Mouse (Mus musculus) embryonic facial prominence, embryonic 15.5 days (tissue): ENCODE data around the gene Kdsr. TPM values are rescaled to one million over a fixed set of nuclear protein-coding genes. Genes with fewer than 3 reads are reported as not detected.

Experiments used
- ATAC-seq: fragments of 200-750 bp; cut with Nextera tagmentation; 2 replicates; pipeline ENCODE4 v1.8.0; 2017; ENCODE audit warnings: low read depth, moderate TSS enrichment; ENCODE audit not compliant: insufficient number of reproducible peaks, low FRiP score, low TSS enrichment
- H3K27ac ChIP-seq: fragments of 300-500 bp; sonication (generic); replicated peaks from 2 replicates; pipeline ENCODE4 v1.5.1; 2015; ENCODE audit warnings: mild to moderate bottlenecking, inconsistent platforms
- H3K27me3 ChIP-seq: fragments of 300-500 bp; sonication (generic); 2 replicates; pipeline ENCODE4 v1.6.1; 2015; ENCODE audit warnings: inconsistent platforms
- H3K36me3 ChIP-seq: fragments of 300-500 bp; sonication (generic); 2 replicates; pipeline ENCODE4 v1.6.1; 2015; ENCODE audit warnings: mild to moderate bottlenecking, inconsistent platforms
- H3K4me1 ChIP-seq: fragments of 300-500 bp; sonication (generic); 2 replicates; pipeline ENCODE4 v1.6.1; 2015; ENCODE audit warnings: inconsistent platforms
- H3K4me2 ChIP-seq: fragments of 300-500 bp; sonication (generic); replicated peaks from 2 replicates; pipeline ENCODE4 v1.6.1; 2015; ENCODE audit warnings: mild to moderate bottlenecking, inconsistent platforms
- H3K4me3 ChIP-seq: fragments of 300-500 bp; sonication (generic); replicated peaks from 2 replicates; pipeline ENCODE4 v1.5.1; 2015; ENCODE audit warnings: mild to moderate bottlenecking, inconsistent platforms
- H3K9ac ChIP-seq: fragments of 300-500 bp; sonication (generic); 2 replicates; pipeline ENCODE4 v1.6.1; 2015; ENCODE audit warnings: inconsistent platforms
- H3K9me3 ChIP-seq: fragments of 300-500 bp; sonication (generic); replicated peaks from 2 replicates; pipeline ENCODE4 v1.6.1; 2016; ENCODE audit warnings: inconsistent platforms
- WGBS: fragments of 180-500 bp; shearing (Covaris S2); methylation state at CpG from one replicate; pipeline ENCODE4 v1.1.7; 2015; 5-methylcytosine and 5-hydroxymethylcytosine counted together
- polyA plus RNA-seq: library from polyadenylated mRNA; unstranded; fragments of >200 nt; fragmentation: Nextera tagmentation; extraction: Ambion mirVana; gene quantifications from 2 replicates; pipeline ENCODE4 v1.2.1, GENCODE M21; 2015

Kdsr gene
- polyA plus RNA-seq, 1 experiment from 2014 or later = 18.1 TPM

DNA sequence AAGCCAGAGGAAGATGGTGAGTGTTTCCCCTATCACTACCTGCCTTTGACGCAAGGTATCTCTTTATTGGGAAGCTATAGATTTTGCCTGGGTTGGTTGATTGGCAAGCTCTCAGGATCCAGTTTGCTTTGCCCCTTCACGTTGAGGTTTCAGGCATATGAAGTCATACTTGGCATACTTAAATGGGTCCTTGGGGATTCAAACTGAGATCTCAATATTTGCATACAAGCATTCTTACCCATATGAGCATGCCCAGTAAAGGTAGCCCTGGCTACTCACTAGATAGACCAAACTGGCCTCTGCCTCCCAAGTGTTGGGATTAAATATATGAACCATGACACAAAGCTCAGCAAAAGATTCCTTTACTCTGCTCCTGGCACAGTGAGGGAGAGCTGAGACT is 5.3 kb upstream of the Kdsr start:
- Histone ChIP-seq H3K9ac (no peak overlapping the region), H3K4me2 (no peak overlapping the region), H3K36me3 (peaks cover 32% of the 10 kb centered on the region), H3K4me1 (no peaks in the 10 kb centered on the region), H3K9me3 (no peaks in the 10 kb centered on the region), H3K4me3 (no peak overlapping the region), H3K27ac (no peak overlapping the region), H3K27me3 (no peaks in the 10 kb centered on the region)
- WGBS = 84% methylated on average over 2 of the region's 2 CpGs
- ATAC-seq = no peak

DNA sequence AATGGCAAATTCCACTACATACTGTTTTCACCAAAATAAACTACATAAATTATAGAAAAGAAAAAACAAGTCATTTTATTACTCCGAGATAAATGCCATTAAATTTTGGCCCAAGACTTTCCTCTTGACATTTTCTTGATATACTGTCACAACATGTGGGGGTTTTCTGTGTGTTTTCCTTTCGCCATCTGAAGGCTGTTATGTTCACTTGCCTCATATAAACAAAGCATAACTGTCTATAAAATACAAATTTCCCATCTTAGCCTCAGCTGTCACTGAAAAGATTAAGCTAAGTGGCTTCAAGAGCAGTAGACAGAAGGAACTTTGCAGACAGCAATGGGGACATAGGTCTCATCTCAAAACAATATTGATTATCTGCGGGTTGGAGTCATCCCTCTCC is 4.8 kb upstream of the Kdsr start:
- Histone ChIP-seq H3K4me3 (no peak overlapping the region), H3K27ac (no peak overlapping the region), H3K27me3 (no peaks in the 10 kb centered on the region), H3K4me1 (no peaks in the 10 kb centered on the region), H3K4me2 (no peak overlapping the region), H3K9me3 (no peaks in the 10 kb centered on the region), H3K36me3 (peaks cover 32% of the 10 kb centered on the region), H3K9ac (no peak overlapping the region)
- 87% methylated on average over 3 of the region's 3 CpGs for WGBS
- no peak for ATAC-seq

DNA sequence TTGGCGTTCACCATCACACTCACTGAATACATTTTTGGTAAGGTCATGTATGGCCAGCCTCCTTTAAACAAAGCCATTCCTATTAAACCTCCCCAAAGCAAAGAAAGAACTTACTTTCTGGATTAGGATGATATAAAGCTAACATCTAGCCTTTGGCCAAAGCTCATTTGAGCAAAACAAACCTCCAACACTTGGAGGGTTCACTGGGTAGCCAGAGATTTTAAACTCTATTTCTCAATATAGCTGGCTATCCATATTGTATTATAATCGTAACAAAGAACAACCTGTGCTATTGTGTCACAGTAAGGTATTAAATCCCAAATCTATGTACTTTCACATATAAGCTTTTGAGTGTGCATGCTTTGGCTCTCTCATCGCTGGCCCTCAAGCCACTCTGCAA is 1.2 kb upstream of the Kdsr start:
- no peaks in the 10 kb centered on the region for H3K9me3 ChIP-seq
- no peak overlapping the region for H3K27ac ChIP-seq
- H3K4me2 ChIP-seq = no peak overlapping the region
- WGBS = 83% methylated on average over 3 of the region's 3 CpGs
- ATAC-seq = no peak
- H3K36me3 ChIP-seq = 0 out of 2 replicates have a peak, but pooled peaks cover 11% of the 10 kb centered on the region
- no peaks in the 10 kb centered on the region for H3K27me3 ChIP-seq
- H3K9ac ChIP-seq = no peak overlapping the region
- peaks cover 12% of the 10 kb centered on the region for H3K4me1 ChIP-seq
- no peak overlapping the region for H3K4me3 ChIP-seq

DNA sequence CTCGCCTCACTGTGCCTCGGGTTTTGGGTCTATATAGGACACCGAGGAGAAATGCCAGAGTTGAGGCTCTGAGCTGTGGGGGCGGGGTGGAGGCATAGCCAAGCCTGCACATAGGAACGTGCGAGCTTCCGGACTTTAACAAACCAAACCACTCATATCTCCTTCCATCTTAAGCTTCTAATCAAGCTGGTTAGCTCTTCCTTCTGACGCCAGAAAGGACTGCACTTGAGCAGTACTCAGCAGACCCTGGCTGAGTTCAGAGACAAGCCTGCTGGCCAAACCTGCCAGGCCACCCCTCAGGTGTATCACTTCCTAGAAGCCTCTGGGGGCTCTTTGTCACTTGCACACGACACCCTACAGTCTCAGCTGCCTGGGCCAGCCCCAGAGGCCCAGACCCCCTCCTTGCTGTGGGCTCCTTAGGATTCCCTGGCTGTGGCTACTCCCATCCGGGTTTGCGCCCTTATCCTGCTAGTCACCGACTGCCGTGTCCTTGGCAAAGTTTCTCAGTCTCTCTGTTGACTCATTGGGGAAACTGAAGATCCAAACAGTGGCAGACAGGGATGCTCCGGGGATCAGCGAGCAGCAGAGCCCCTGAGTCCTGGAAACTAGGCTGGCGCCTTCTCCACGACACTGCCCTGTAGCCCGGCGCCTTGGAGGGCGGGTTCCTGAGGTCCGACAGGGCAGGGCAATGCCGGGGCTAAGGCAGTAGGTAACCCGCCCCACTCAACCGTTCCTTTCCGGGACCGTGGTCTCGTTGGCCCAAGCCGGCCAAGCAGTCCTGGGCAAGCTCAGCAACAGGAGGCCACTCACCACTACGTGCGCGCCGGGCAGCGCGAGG is 574 bp downstream of the Kdsr start:
- ATAC-seq = peak; percentile 60
- WGBS = 1% methylated on average over 34 of the region's 34 CpGs
- Histone ChIP-seq H3K9me3 (no peaks in the 10 kb centered on the region), H3K27me3 (no peaks in the 10 kb centered on the region), H3K4me3 (peak overlapping the region; percentile 84), H3K27ac (peak overlapping the region; percentile 94), H3K36me3 (0 out of 2 replicates have a peak, but pooled peaks cover 4% of the 10 kb centered on the region), H3K9ac (peak overlapping the region; percentile 70), H3K4me2 (peak overlapping the region; percentile 95), H3K4me1 (peaks cover 12% of the 10 kb centered on the region)

DNA sequence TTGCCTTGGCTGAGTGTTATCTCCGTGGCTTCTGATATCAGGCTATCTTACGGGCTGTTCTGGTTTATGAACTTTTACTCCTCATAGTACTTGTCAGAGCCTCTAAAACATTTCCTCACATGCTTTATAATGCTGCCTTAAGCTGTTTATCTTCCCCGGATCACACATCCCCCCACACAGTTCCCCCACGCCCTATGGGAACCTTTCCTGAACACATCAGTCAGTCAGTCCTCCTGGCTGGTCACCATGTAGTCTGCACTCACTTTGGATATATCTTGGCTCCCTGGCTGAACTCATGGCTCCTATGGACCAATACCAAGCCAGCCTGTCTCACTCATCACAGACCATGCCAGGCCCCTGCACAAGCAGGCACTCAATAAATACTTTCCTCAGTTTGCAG is 2.9 kb downstream of the Kdsr start:
- no peaks in the 10 kb centered on the region for H3K9me3 ChIP-seq
- H3K9ac ChIP-seq = no peak overlapping the region
- H3K27me3 ChIP-seq = no peaks in the 10 kb centered on the region
- H3K27ac ChIP-seq = no peak overlapping the region
- no peak overlapping the region for H3K4me3 ChIP-seq
- ATAC-seq = no peak
- peaks cover under 1% of the 10 kb centered on the region; the same call in 1 of the 2 replicates for H3K36me3 ChIP-seq
- WGBS = 77% methylated on average over 4 of the region's 4 CpGs
- H3K4me1 ChIP-seq = peaks cover 12% of the 10 kb centered on the region
- H3K4me2 ChIP-seq = no peak overlapping the region

DNA sequence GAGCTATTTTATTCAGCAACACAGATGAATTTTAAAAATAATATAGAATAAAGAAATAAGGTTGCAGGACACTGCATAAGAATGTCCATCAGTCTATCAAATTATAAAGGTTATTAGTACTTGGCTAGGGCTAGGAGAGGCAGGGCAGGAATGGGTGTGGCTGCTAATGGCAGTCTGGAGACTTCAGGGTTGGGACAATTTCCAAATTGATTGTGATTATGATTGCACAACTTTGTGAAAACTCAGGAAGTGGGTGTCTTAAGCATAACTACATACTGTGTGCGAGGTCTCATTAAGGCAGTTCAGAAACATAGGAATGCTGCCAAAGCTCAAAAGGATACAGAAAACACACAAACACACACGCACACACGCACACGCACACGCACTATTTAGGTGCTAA is 7.5 kb downstream of the Kdsr start:
- Histone ChIP-seq H3K4me2 (no peak overlapping the region), H3K9me3 (no peaks in the 10 kb centered on the region), H3K27me3 (no peaks in the 10 kb centered on the region), H3K4me3 (no peak overlapping the region), H3K36me3 (peaks cover 7% of the 10 kb centered on the region), H3K27ac (no peak overlapping the region), H3K9ac (no peak overlapping the region), H3K4me1 (no peaks in the 10 kb centered on the region)
- WGBS = 91% methylated on average over 5 of the region's 5 CpGs
- ATAC-seq = no peak

DNA sequence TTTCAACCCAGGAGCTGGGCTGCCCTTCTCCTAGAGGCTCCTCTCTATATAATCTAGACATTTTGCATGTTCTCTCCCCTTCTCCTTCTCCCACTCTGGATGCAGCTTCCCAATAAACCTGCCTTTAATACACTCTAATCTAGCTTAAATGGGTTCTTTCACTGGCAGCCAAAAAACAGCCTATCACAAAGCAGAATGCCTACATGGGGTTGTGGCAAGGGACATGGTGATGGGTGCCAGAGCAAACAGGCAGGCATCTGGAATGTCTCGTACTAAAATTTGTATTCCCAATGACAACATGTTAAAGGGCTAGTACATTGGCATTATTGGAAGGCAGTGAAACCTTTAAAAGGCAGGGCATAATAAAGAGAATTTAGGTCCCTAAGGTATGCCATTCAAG is 8.9 kb downstream of the Kdsr start:
- Histone ChIP-seq H3K27ac (no peak overlapping the region), H3K4me2 (no peak overlapping the region), H3K9me3 (no peaks in the 10 kb centered on the region), H3K36me3 (peaks cover 13% of the 10 kb centered on the region), H3K4me3 (no peak overlapping the region), H3K4me1 (no peaks in the 10 kb centered on the region), H3K27me3 (no peaks in the 10 kb centered on the region), H3K9ac (no peak overlapping the region)
- no peak for ATAC-seq
- 63% methylated on average over 1 of the region's 1 CpGs for WGBS

DNA sequence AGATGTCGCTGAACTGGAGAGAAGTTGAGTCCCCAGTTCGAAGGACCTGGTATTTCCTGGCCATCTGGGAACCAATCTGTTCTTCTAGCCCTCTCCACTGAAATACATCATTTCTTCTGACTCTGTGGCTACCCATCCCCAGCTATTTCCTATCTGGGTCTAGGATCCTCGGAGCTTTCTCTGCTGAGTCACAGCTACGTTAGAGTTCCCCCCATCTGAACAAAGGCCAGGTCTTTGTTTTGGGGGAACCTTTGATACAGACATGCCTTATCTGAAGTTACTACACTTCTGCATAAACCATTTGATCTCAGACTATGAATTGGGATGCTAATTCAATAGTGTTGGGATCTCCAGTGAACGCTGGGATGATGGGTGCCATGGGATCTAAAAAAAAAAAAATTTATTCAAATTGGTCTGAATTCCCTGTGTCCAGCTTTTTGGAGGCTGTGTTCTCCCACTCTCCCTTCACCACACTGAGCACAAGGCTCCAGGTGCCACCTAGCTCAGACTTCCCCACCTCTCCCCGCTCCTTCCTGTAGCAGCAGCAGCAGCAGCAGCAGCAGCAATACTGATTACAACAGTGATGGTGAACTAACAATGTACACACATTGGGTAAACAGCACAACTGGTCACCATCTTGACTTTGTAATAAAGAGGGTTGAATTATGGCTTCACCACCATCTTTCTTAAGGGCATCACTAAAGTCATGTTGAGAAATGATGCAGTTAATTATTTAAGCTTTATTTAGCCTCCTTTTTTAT is 10.8 kb downstream of the Kdsr start:
- H3K4me2 ChIP-seq = no peak overlapping the region
- no peaks in the 10 kb centered on the region for H3K4me1 ChIP-seq
- no peak overlapping the region for H3K9ac ChIP-seq
- no peaks in the 10 kb centered on the region for H3K9me3 ChIP-seq
- H3K4me3 ChIP-seq = no peak overlapping the region
- no peaks in the 10 kb centered on the region for H3K27me3 ChIP-seq
- peaks cover 13% of the 10 kb centered on the region for H3K36me3 ChIP-seq
- 89% methylated on average over 6 of the region's 6 CpGs for WGBS
- H3K27ac ChIP-seq = no peak overlapping the region
- ATAC-seq = no peak

DNA sequence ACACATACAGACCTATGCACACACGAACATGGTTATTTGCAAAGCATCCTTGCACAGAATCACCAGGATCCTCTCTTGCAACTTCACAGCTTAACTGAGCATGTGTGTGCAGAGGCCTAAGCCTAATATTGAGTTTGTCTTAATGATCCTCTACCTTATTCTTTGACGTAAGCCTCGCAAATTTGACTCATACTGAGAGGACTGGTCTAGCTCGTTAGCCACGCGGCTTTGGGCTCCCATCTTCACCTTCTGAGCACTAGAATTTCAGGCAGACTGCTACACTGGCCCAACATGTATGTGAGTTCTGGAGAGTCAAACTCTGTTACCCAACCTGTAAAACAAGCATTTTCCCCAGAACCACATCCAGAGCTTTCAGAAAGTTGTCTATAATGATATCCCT is 16.5 kb downstream of the Kdsr start:
- H3K9ac ChIP-seq = no peak overlapping the region
- no peak overlapping the region for H3K27ac ChIP-seq
- H3K4me1 ChIP-seq = no peaks in the 10 kb centered on the region
- H3K27me3 ChIP-seq = no peaks in the 10 kb centered on the region
- no peaks in the 10 kb centered on the region for H3K9me3 ChIP-seq
- 85% methylated on average over 6 of the region's 6 CpGs for WGBS
- H3K4me2 ChIP-seq = no peak overlapping the region
- H3K4me3 ChIP-seq = no peak overlapping the region
- ATAC-seq = no peak
- H3K36me3 ChIP-seq = peaks cover 17% of the 10 kb centered on the region; the same call in 1 of the 2 replicates

DNA sequence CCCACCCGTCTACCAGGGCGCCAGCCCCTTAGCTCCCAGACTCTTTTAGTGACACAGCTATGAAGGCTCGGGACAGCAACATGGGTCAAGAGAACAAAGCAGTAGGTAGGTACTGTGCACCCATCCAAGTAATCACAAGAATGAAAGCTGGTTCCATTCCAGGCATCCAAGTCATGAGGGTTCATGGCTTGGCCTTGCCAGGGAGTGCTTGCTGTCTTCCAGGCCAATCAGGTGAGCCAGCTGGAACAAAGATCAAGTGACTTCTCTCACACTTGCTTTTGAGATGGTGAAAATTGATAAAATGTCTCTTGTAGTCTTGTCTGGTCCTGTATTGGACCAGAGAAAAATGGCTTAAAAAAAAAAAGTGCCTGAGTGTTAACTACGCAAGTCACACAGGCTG is 18.8 kb downstream of the Kdsr start:
- no peak for ATAC-seq
- Histone ChIP-seq H3K27me3 (no peaks in the 10 kb centered on the region), H3K9me3 (no peaks in the 10 kb centered on the region), H3K9ac (no peak overlapping the region), H3K4me3 (no peak overlapping the region), H3K36me3 (0 out of 2 replicates have a peak, but pooled peaks cover 8% of the 10 kb centered on the region), H3K4me2 (no peak overlapping the region), H3K27ac (no peak overlapping the region), H3K4me1 (no peaks in the 10 kb centered on the region)
- 88% methylated on average over 4 of the region's 4 CpGs for WGBS

DNA sequence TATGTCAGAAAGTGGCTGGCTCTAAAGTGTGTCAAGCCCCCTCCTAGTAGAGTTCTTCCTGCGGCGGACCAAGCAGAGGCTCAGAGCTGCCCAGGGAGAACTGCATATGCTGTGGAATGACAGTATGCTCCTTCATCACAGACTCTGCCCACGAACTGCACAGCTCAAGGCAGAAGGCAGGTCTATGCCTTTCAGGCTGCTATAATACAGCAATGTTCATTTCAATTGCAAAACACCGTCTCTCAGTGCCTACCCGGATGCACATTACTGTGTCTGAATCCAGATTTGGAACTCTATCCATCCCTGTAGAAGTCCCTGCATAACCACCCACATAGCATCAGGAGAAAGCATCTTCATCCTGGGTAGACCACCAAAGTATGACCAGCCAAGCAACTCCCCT is 19.7 kb downstream of the Kdsr start:
- Histone ChIP-seq H3K27ac (no peak overlapping the region), H3K36me3 (0 out of 2 replicates have a peak, but pooled peaks cover 8% of the 10 kb centered on the region), H3K9me3 (no peaks in the 10 kb centered on the region), H3K4me1 (no peaks in the 10 kb centered on the region), H3K27me3 (no peaks in the 10 kb centered on the region), H3K4me3 (no peak overlapping the region), H3K4me2 (no peak overlapping the region), H3K9ac (no peak overlapping the region)
- no peak for ATAC-seq
- 85% methylated on average over 5 of the region's 5 CpGs for WGBS
